Mouse (Mus musculus) retina, postnatal 7 days (tissue): Measurements from ENCODE around the gene Kat2b.
A peak's percentile ranks its signal among the peaks of the same experiment; 100 is the strongest.
"Not testable (repeated sequence)": the region's sequence is repeated elsewhere in the genome, so short reads cannot be mapped to it uniquely, and the experiment has no call there.

Source experiments
- DNase-seq: peaks from one replicate; pipeline ENCODE4 v3.0.0-alpha.2; 2012; ENCODE audit warnings: low read depth, low spot score

Kat2b gene

DNA sequence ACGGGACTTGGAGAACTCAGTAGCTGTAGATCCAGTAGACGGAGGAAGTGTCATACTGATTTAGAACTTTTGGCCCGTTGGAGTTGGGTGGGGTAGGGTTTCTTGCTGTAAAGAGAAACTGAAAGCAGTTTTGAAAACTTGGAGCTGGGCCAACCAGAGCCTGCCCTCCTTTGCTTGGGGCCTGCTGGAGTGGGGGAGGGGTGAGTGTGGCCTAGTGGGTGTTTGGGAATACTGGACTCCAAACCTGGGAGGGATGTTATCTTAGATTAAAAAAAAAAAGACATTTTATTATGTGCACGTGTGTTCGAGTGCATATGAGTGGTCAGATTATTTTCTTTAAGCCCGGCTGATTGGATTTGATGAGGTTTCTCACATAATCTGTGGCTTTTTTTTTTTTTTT is 3.2 kb downstream of the Kat2b start:
- DNase-seq: no peak

DNA sequence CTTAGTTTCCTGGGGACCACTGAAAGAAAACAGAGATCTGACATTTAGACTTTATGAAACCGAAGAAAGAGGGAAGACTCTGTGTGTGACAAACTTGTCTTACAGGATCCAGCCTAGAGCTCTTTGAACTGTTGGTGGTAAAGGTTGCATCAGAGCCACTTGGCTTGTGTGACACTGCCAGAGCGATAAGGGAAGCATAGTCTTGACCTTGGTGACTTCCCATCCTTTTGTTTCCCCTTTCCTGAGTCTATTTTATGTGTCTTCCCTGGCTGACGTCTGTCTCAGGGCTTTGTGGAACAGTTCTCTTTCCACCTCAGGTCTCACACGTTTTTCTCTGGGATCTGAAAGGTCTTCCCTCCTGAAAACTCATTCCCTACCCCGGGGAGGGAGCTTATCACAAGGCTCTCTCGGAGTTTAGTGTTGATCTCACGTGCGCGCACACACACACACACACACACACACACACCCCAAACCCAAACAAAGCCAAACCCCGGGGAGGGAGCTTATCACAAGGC is 3.8 kb downstream of the Kat2b start:
- no peak for DNase-seq

DNA sequence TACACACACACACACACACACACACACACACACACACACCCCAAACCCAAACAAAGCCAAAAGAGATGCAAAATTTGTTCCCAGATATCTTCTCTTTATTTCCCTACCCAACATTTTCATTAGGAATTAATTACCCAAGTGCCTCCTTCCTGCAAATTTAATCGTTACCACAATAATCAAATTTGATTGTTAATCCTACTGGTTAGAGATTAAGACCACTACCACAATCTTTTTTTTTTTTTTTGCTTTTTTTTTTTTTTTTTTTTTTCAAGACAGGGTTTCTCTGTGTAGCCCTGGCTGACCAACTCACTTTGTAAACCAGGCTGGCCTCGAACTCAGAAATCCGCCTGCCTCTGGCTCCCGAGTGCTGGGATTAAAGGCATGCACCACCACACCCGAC is 4.3 kb downstream of the Kat2b start:
- not testable (repeated sequence) for DNase-seq

DNA sequence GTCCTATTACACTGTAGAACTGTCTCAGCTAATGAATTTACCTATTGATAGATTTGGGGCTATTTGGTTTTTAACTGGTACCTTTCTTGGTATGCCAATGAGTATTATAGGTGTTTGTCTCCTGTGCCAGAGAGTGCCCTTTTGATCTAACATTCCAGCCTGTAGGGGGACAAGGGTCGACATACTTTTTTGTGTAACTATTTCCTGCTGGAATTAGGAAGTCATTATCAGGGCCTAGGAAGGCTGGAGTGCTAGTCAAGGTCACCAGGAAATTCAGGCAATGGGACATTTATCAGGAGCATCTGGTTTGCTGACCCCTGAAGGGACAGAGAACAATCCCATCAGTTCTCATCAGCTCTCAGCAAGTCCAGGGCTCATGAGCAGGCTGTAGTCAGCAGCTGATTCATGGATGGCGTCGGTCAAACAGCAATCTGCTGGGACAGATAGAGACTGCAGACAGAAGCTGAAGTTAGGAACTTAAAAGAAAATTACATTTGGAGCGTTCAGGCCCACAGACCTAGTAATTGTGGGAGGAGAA is 6.4 kb downstream of the Kat2b start:
- DNase-seq: no peak

DNA sequence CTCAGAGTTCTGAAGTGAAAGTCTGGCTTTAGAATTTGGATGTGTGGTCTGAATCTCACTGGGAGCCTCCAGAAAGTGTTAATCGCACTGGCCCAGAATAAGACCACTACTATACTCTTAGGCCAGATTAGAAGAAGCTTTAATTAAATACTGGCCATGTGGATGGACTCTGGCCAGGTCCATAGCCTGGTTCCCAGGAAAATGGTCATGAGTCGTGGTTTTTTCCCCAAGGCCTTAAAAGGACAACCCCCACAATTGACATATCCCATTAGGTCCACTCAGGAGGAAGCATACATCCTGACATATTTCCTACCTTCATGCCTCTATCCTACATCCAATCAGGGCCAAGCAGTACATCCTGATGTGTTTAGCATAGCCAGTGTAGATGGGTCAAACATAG is 10.5 kb downstream of the Kat2b start:
- DNase-seq: no peak

DNA sequence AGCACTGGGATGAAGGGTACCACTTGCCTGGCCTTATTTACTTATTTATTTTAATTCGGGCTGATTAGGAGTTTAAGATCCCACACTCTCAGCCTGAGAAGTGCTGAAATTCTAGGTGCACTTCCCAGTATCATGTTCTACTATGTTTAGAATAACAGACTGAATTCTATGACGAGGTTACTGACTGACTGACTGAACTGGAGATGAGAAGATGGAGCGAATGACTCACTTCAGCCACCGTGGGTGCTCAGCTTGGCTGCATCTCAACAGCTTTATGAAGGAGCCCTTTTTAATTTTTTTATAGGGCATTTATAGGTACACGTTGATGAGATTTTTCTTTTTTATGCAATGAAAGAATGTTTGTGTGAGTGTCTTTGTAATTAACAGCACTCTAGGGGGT is 11.1 kb downstream of the Kat2b start:
- no peak for DNase-seq

DNA sequence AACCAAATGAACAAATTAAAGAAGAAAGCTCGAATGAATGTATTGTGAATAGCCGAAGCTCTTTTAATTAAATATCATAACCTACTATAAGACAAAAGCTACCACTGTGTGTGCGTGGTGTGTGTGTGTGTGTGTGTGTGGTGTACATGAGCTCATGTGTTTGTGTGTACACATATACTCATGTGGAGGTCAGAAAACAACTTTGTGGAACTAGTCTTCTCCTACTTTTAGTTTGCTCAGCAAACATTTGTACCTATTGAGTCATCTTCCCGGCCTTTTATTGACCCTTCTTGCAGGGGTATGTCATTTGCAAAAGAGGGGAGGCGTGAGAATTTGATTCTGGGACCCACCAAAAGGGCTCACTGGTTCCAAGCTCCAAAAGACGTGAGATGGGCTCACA is 11.6 kb downstream of the Kat2b start:
- DNase-seq: no peak

DNA sequence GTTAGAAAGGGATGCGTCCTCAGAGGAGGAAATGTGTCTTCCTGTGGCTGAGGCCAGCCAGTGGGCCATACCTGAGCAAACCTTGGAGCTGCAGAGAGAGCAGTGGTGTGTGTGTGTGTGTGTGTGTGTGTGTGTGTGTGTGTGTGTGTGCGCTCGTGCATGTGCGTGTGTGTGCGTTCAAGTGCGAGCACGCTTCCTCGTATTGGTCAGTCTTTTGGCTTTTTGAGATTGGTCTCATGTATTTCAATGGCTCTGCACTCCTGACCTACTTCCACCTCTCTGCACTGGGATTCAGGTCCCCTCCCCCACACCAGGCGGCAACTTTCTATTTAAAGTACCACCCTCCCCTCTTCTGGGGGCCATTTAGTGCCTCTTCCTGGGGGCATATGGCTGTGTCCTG is 12.1 kb downstream of the Kat2b start:
- no peak for DNase-seq

DNA sequence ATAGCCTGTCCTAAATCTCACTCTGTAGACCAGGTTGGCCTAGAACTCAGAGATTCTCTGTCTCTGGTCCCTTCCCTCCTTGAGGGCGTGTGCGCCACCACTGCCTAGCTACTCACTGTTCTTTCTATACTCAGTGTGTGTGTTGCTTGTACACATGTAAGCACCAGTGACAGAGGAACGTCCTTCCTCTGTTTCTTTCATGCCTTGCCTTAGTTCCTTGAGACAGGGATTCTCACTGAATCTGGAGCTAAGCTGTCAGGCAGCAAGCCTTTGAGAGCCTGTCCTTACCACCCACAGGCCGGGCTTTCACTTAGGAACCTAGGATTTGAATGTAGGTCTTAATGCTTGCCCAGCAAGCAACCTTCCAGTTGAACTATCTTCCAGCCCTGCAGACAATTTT is 13.0 kb downstream of the Kat2b start:
- no peak for DNase-seq

DNA sequence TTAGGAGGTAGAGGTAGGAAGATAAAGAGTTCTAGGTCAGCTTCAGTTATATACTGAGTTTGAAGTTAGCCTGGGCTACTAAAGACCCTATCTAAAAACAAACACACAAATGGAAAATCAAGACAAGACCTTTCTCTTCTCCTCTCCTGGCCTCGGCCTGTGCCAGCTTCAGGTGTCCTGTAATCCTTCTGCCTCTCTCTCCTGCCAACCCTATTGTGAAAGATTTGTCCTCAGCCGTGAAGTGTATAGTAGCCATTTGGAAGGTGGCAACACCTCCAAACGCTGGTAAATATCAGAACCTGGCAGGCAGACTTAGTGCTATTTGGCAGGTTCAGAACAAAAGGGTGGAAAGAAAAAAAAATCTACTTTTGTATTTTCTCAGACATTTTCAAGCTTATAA is 13.6 kb downstream of the Kat2b start:
- DNase-seq: no peak

DNA sequence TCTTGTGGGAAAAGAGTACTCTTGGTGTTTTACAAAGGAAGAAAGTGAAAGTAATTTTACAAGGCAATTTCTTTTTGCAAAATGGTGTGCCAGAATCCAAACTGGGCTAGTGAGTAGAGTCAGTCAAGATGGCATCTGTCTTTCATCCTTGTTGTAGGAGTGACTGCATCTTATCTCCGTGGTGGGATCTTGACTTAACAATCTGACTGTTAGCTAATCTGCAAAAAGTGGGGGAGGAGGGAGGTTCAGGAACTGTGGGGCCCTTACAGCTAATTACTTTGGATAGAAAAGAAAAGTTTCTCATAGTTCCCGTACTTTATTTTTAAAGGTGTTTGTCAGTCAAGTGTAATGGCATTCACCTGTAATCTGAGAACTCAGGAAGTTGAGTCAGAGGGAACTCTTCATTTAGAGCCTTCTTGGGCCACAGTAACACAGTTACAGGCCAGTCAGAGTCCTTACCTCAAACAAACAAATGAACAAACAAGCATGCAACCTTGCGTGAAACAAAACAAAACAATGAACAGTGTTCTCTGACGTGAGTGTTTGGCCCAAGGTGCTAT is 15.4 kb downstream of the Kat2b start:
- no peak for DNase-seq

DNA sequence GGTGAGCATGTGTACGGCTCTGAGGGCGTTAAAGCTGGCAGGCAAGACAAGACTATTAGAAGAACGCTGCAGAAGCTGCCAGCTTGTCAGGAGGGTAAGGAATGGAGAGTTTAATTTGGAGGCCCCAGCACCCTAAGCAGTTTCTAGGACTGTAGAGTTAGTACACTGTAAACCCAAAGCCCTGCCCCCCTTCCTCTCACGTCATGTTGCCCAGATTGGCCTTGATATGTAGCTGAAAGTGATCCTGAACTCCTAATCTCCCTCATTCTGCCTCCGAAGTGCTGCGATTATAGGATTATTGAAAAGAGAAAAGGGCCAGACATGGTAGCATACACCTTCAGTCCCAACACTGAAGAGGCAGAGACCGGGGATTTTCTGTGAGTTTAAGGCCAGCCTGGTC is 16.1 kb downstream of the Kat2b start:
- DNase-seq: no peak

DNA sequence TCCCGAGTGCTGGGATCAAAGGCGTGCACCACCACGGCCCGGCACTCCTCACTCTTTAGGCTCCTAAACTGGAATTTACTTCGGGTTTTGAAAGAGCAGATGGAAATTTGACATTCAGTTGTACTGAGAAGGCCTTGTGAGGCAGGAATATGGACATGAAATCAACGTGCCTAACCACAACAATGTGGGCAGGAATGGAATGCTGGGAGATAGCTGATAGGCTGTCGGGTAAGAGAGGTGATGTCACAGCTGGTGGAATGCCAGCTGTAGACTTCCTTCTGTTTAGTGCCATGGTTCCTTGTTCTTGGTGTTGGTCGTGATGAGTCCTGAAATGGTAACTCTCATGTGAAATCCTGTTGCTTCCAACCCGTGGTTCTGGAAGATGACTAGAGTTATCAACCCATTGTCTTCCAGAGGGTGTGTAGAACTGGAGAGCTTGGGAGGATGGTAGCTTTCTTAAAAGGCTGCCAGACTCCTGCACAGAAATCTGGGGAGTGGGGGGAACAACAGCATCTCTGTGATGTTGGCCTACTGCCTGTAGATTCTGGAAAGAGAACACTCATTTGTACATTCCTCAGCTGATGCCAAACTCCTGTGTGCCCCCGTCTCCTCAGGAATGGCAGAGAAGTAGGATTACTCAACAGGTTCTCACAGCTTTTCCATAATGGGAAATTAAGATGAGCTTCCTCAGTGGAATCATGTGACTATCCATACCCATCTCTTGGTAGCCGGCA is 17.4 kb downstream of the Kat2b start:
- no peak for DNase-seq

DNA sequence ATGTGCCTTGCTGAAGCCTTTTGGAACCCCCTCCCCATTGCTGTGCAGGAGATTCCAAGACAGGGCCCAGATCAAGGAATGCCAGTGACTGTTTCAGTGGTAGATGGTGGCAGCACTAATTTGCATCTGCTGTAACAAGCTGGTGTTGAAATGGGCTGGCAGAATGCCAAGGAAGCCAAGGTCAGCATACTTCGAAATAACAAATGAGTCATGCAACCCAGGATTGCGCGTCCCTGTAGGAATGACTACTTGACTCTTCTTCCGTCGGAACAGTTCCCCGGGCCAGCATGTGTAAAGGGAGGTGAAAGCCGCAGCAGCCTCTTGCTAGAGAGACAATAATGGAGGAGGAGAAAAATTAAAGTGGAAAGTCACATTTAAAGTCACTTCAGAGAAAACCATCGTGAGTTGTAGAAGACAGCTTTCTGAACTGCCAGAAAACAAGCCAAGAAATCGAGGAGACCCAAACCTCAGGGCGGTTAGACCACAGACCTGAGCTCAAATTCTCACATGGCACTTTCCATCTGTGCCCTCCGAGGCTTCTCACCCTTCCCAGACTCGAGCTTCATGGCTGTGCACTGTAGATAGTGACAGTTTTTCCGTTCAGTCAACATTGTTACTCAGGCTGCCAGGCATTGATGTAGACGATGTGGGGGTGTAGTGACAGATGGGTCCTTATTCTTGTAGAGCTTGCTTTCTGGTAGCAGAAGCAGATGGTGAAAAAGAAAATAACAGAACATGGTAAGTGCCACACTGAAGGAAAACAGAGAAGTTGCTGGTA is 20.6 kb downstream of the Kat2b start:
- no peak for DNase-seq

DNA sequence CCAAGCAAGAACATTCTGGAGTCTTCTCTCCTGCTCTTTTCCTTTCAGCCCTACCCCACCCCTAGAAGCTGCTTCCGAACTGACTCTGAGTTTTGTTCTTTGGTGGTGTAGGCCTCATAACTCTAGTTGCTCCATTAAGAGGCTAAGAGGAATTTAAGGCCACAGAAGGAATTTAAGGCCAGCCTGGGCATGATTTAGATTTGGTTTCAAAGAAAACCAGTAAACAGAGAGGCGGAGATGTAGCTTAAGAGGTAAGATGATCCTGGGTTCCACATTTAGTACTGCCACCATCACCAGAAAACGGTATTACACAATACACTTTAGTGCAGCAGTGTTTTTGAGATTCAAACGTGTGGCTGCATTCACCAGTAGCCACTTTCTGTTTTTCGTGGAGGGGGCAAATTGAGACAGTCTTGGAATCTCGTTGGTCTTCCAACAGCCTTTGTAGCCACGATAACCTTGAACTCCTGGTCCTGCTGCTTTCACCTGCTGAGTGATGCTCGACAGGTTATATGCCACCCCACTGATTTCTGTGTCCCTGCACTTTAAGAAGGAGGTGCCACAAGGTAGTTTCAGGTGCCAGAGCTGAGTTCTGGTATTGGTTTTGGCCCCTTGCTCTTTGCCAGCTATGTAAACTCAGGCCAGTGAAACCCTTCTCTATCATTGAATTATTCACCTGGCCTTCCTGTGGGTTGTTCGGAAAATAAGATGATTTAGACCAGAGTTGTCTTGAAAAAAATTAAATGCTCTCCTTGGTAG is 21.6 kb downstream of the Kat2b start:
- no peak for DNase-seq

DNA sequence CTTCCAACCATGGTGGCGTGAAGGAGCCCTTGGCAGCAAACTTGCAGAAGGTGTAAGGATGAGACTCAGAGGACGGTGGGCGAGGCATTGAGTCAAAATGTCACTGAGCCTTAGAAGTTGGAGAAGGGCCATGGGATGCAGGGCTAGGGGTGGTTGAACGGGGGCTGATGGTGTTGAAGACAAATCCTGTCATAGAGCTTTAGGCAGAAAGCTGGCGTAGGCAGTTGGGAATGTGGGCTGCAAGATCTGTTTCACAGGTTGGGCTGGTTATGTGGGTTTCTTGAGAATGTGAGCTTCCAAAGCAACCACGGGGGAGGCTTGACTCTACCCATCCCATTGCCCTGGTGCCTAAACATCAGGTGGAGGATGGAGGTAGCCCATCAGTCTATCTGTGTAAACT is 23.4 kb downstream of the Kat2b start:
- no peak for DNase-seq

DNA sequence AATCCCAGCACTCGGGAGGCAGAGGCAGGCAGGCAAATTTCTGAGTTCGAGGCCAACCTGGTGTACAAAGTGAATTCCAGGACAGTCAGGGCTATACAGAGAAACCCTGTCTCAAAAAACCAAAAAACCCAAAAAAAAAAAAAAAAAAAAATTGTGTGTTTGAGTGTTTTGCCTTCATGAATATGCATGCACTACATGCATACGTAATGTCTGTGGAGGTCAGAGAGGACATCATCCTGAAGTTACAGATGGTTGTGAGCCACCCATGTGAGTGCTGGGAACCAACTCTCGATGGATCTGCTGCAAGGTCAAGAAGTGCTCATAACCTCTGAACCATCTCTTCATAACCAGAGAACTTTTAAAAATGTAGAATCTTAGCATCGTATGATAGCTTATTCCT is 25.2 kb downstream of the Kat2b start:
- DNase-seq: no peak

DNA sequence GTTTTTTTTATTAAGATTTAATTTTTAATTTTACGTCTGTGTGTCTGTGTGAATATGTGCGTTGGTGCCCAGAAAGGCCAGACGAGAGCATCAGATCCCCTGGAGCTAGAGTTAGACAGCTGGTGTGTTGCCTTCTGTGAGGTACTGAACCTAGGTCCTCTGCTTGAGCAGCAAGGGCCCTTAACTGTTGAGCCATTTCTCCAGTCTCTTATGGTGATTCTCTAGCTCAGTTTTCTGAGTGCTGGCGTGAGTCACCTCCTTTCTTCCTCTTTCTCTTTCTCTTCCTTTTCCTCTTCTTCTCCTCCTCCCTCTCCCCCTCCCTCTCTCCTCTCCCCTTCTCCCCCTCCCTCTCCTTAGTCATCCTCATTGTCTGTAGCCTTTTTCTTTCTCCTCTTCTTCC is 27.9 kb downstream of the Kat2b start:
- DNase-seq: no peak

DNA sequence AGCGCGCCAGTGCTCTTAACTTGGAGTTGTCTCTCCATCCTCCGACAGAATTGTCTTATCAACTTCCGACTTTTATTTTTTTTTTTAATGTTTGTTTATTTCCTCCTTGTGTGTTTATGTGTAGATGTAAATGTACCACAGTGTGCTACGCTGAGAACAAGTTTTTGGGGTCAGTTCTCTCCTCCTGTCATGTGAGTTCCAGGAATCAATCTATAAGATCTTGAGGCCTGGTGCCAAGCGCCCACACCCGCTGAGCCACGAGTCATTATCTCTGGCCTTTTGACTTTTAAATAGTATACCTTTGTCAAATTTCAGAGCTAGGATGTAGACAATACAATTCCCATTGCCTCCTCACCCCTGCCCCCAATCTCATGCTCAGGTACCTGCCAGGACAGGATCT is 28.9 kb downstream of the Kat2b start:
- DNase-seq: no peak

DNA sequence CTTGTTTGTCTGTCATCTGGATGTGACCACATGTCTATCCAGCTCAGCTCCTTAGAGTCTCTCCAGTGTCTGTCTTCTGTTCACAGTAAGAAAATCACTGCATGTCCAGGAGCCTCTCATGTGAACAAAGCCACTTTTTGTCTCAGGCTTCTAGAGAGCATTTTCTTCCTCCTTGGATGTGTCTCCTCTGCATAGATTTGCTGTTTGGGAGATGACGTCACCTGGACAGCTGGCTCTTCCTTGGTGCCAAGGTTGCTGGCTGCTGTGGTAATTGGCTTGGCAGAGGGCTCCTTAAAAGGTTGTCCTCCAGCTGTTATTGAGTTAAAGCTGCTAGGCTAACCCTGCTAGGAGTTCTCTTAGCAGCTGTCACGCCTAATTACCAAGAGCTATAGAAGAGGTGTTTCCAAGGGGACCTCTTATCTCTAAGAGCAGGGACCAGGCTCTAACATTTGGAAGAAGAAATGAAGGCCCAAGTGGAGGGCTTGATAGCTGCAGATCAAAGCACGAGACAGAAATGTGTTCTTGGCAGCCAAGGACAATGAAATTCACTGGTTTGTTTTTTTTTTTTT is 29.7 kb downstream of the Kat2b start:
- peak; percentile 37 for DNase-seq
